Mouse (Mus musculus): ENCODE data around the gene Selenoh. TPM values are rescaled to one million over a fixed set of nuclear protein-coding genes. Genes with fewer than 3 reads are reported as not detected.

Gene Selenoh
- polyA plus RNA-seq, 1 experiment from 2014 or later, result 378 TPM

DNA sequence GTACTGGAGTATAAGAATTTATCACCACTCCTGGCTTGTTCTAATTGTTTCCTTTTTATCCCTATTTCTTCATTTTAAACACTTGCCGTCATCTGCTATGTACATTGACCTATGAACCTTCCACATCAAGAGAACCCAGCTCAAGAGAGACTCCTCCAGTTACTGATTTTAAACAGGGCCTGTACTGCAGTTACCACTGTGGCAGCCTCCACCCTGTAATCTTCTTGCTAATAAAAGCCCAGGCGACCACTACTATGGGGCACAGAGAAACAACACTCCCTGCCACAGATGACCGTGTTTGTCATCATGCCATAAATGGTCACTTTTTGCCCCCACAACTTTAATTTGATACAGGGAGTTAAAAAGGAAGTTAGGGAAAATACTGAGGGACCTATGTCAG is 43.5 kb downstream of the Selenoh start:
- Histone ChIP-seq H3K9me3 (ENCODE audit: control insufficient read depth, low read length) (no peaks in the 10 kb centered on the region), H3K36me3 (ENCODE audit: control insufficient read depth, insufficient read depth, low read length) (no peaks in the 10 kb centered on the region), H3K4me3 (ENCODE audit: low read depth, low read length) (no peak overlapping the region), H3K27me3 (ENCODE audit: control insufficient read depth, insufficient read depth, low read length) (no peaks in the 10 kb centered on the region), H3K9ac (ENCODE audit: low read length) (no peak overlapping the region), H3K27ac (ENCODE audit: low read depth, low read length) (no peak overlapping the region), H3K4me1 (ENCODE audit: control insufficient read depth, insufficient read depth, low read length) (no peaks in the 10 kb centered on the region), H3K4me2 (ENCODE audit: low read depth) (no peak overlapping the region)
- DNase-seq (ENCODE audit: low spot score), result no peak
- WGBS, result 50% methylated on average over 3 of the region's 3 CpGs
- no peak for ATAC-seq (ENCODE audit: insufficient read depth, low FRiP score, low TSS enrichment)

DNA sequence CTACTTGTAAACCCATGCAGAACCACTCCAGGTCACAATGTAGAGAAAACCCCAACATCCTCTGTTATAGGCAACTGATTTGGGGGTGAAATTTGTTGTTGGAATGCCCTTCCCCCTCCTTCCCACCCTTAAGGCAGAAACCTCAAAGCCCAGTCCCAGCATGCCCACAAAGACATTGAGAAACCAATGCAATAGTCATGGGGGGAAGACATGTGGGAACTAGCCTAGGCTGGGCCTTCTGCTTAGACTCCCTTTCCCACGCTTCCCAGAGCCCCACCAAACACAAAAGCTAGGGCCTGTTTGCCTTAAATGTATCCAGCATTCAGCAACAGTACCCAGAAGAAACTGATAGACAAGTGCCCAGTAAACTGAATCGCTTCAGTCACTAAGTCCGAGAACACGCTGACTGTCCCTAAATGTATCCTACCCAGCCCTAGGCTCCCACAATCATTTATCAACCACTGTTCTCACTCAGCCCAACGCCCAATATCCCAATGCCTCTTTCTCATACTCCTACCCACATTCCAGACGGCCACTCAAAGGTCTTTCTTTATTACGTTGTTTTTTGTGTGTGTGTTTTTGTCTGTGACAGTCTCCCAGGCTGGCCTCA is 44.1 kb downstream of the Selenoh start:
- no peak for ATAC-seq (ENCODE audit: insufficient read depth, low FRiP score, low TSS enrichment)
- WGBS, result 70% methylated on average over 7 of the region's 7 CpGs

DNA sequence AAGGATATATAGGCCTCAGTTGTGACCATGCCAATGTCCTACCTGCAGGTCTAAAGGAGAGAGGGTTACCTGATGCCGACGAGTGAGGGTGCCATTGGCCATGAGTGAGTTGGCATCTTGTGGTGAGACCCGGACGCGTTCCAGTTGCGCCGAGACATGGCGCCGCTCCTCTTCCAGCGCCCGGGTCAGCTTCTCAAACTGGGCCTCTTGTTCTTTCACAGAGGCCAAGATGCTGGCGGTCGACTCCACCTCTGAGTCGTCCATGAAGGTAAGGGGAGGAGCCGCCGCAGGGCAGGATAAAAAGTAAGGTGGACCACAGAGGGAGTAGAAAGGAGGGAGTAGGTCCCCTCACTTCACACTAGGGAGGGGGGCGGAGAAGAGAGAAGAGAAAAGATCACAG is 46.4 kb downstream of the Selenoh start:
- Histone ChIP-seq H3K4me3 (ENCODE audit: low read depth, low read length) (no peak overlapping the region), H3K36me3 (ENCODE audit: control insufficient read depth, insufficient read depth, low read length) (peaks cover 4% of the 10 kb centered on the region), H3K4me1 (ENCODE audit: control insufficient read depth, insufficient read depth, low read length) (no peaks in the 10 kb centered on the region), H3K27ac (ENCODE audit: low read depth, low read length) (no peak overlapping the region), H3K27me3 (ENCODE audit: control insufficient read depth, insufficient read depth, low read length) (no peaks in the 10 kb centered on the region), H3K9ac (ENCODE audit: low read length) (no peak overlapping the region), H3K9me3 (ENCODE audit: control insufficient read depth, low read length) (no peaks in the 10 kb centered on the region), H3K4me2 (ENCODE audit: low read depth) (no peak overlapping the region)
- DNase-seq (ENCODE audit: low spot score) (no peak), ATAC-seq (ENCODE audit: insufficient read depth, low FRiP score, low TSS enrichment) (no peak)
- 95% methylated on average over 17 of the region's 17 CpGs for WGBS

More for the DNA sequence above, 44.1 kb downstream of the Selenoh start:
- H3K4me1 ChIP-seq (ENCODE audit: control insufficient read depth, insufficient read depth, low read length), result no peaks in the 10 kb centered on the region
- H3K9ac ChIP-seq (ENCODE audit: low read length), result no peak overlapping the region
- H3K36me3 ChIP-seq (ENCODE audit: control insufficient read depth, insufficient read depth, low read length), result no peaks in the 10 kb centered on the region
- no peaks in the 10 kb centered on the region for H3K9me3 ChIP-seq (ENCODE audit: control insufficient read depth, low read length)
- DNase-seq (ENCODE audit: low spot score), result no peak
- no peak overlapping the region for H3K4me2 ChIP-seq (ENCODE audit: low read depth)
- no peak overlapping the region for H3K4me3 ChIP-seq (ENCODE audit: low read depth, low read length)
- no peak overlapping the region for H3K27ac ChIP-seq (ENCODE audit: low read depth, low read length)
- no peaks in the 10 kb centered on the region for H3K27me3 ChIP-seq (ENCODE audit: control insufficient read depth, insufficient read depth, low read length)

DNA sequence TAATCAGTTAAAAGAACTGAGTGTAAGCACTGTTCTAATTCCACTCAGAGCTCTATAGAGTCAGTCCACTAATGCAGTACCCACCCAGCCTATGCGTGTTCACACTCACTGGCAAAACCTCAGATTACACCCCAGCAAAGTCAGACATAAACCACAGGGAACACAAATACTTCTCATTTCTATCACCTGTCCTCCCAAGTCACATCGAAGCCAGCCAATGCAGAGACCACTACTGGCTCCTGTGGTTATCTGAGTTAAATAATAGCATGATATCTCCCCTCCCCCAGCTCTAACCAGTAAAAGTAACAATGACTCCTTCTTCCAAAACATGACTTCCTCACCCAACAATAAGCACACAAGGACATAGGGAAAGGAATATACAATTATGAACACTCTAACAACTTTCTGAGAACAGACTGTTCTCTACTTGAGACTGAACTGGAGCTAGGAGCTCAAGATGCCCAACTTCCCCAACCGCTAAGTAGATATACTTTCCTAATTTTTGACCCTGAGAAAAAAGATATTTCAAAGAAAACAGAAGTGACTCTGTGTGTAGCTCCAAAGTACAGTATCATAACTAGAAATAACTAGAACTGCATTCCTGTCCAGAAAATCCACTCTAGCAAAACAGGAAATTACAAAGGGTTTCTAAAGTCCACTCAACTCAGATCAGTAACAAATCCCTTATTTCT is 47.0 kb downstream of the Selenoh start:
- WGBS, result 92% methylated on average over 3 of the region's 3 CpGs
- no peak overlapping the region for H3K27ac ChIP-seq (ENCODE audit: low read depth, low read length)
- H3K4me3 ChIP-seq (ENCODE audit: low read depth, low read length), result no peak overlapping the region
- H3K36me3 ChIP-seq (ENCODE audit: control insufficient read depth, insufficient read depth, low read length), result peaks cover 4% of the 10 kb centered on the region
- H3K27me3 ChIP-seq (ENCODE audit: control insufficient read depth, insufficient read depth, low read length), result no peaks in the 10 kb centered on the region
- H3K4me1 ChIP-seq (ENCODE audit: control insufficient read depth, insufficient read depth, low read length), result no peaks in the 10 kb centered on the region
- no peak overlapping the region for H3K4me2 ChIP-seq (ENCODE audit: low read depth)
- DNase-seq (ENCODE audit: low spot score) (no peak), ATAC-seq (ENCODE audit: insufficient read depth, low FRiP score, low TSS enrichment) (no peak)
- no peaks in the 10 kb centered on the region for H3K9me3 ChIP-seq (ENCODE audit: control insufficient read depth, low read length)
- H3K9ac ChIP-seq (ENCODE audit: low read length), result no peak overlapping the region

DNA sequence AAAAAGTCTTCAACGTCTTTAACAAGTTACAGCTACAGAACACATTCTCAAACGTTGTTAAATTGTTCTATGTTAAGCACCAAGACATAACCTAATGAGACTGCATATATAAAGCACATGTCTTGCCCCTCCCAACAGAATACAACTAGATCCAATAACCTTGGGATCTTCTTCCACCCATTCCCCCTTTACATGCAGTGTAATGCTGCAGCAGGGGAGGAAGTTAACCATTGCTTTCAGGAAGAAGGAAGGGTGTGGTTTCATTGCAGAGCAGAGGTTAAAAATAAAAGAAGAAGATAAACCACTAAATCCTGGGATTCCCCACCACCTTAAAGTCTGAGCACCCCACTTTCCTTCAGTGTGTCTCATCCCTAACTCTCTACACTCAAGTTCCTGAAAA is 47.9 kb downstream of the Selenoh start:
- H3K4me1 ChIP-seq (ENCODE audit: control insufficient read depth, insufficient read depth, low read length), result no peaks in the 10 kb centered on the region
- ATAC-seq (ENCODE audit: insufficient read depth, low FRiP score, low TSS enrichment) (no peak), DNase-seq (ENCODE audit: low spot score) (no peak)
- H3K27me3 ChIP-seq (ENCODE audit: control insufficient read depth, insufficient read depth, low read length), result no peaks in the 10 kb centered on the region
- no peak overlapping the region for H3K27ac ChIP-seq (ENCODE audit: low read depth, low read length)
- H3K4me2 ChIP-seq (ENCODE audit: low read depth), result no peak overlapping the region
- no peaks in the 10 kb centered on the region for H3K9me3 ChIP-seq (ENCODE audit: control insufficient read depth, low read length)
- H3K4me3 ChIP-seq (ENCODE audit: low read depth, low read length), result no peak overlapping the region
- no peak overlapping the region for H3K9ac ChIP-seq (ENCODE audit: low read length)
- WGBS, result 90% methylated on average over 2 of the region's 2 CpGs
- peaks cover 4% of the 10 kb centered on the region for H3K36me3 ChIP-seq (ENCODE audit: control insufficient read depth, insufficient read depth, low read length)

DNA sequence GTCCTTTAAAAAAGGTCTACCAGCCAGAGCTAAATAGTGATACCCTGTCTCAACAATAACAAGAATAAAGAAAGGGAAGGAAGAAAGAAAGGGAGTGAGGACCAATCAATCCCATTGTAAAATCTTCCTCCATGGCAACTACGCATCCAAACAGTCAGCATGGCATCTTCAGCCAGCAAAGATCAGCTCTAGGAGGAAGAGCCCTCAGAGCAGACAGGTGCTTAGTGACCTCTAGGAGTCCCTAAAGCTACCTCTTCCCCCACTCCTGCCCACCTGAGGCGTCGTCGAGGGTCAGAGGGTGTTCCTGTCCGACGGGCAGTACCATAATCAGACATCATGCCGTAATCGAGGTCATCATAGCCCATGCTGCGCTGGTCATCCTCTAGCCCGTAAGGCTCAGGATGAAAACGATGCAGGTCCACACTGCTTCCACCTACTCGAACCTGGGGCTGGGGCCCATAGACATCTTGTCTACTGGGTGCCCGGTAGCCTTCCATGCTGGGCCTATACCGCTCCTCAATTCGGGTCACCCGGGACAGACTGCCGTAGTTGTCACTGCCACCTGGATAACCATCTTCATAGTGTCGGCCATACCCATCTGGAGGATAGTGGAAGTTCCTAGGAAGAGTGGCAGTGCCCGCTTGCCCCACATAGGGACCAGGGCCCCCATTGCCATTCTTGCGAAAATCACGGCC is 50.8 kb downstream of the Selenoh start:
- WGBS, result 96% methylated on average over 21 of the region's 21 CpGs
- no peak overlapping the region for H3K4me2 ChIP-seq (ENCODE audit: low read depth)
- H3K4me1 ChIP-seq (ENCODE audit: control insufficient read depth, insufficient read depth, low read length), result no peaks in the 10 kb centered on the region
- no peak overlapping the region for H3K9ac ChIP-seq (ENCODE audit: low read length)
- H3K36me3 ChIP-seq (ENCODE audit: control insufficient read depth, insufficient read depth, low read length), result peaks cover 10% of the 10 kb centered on the region
- no peak overlapping the region for H3K4me3 ChIP-seq (ENCODE audit: low read depth, low read length)
- H3K27me3 ChIP-seq (ENCODE audit: control insufficient read depth, insufficient read depth, low read length), result no peaks in the 10 kb centered on the region
- H3K9me3 ChIP-seq (ENCODE audit: control insufficient read depth, low read length), result no peaks in the 10 kb centered on the region
- no peak for DNase-seq (ENCODE audit: low spot score)
- ATAC-seq (ENCODE audit: insufficient read depth, low FRiP score, low TSS enrichment), result no peak
- no peak overlapping the region for H3K27ac ChIP-seq (ENCODE audit: low read depth, low read length)

Other genes with a start within 250 kb of the Selenoh start
- gene Calcrl, start 245.4 kb downstream of the Selenoh start, polyA plus RNA-seq (2014; fragmentation: Nextera tagmentation; extraction: Ambion mirVana), result 19.4 and 21.3 TPM in 2 replicates
- gene Tfpi, start 194.0 kb downstream of the Selenoh start, polyA plus RNA-seq (2014; fragmentation: Nextera tagmentation; extraction: Ambion mirVana), result 24.5 and 27.0 TPM in 2 replicates
- gene Ctnnd1, start 20.0 kb downstream of the Selenoh start, polyA plus RNA-seq (2014; fragmentation: Nextera tagmentation; extraction: Ambion mirVana), result 37.5 and 43.0 TPM in 2 replicates
- 0.21 and 0.27 TPM in 2 replicates for gene Btbd18, start 11.7 kb downstream of the Selenoh start, polyA plus RNA-seq (2014; fragmentation: Nextera tagmentation; extraction: Ambion mirVana)
- not detected in 2 replicates for gene Gm28635, start 7.3 kb upstream of the Selenoh start, polyA plus RNA-seq (2014; fragmentation: Nextera tagmentation; extraction: Ambion mirVana)
- gene Med19, start 7.6 kb upstream of the Selenoh start, polyA plus RNA-seq (2014; fragmentation: Nextera tagmentation; extraction: Ambion mirVana), result 59.4 and 59.6 TPM in 2 replicates
- gene Tmx2, start 8.4 kb upstream of the Selenoh start, polyA plus RNA-seq (2014; fragmentation: Nextera tagmentation; extraction: Ambion mirVana), result 180 and 189 TPM in 2 replicates
- gene Zdhhc5, start 44.4 kb upstream of the Selenoh start, polyA plus RNA-seq (2014; fragmentation: Nextera tagmentation; extraction: Ambion mirVana), result 27.4 and 27.6 TPM in 2 replicates
- gene Clp1, start 56.6 kb upstream of the Selenoh start, polyA plus RNA-seq (2014; fragmentation: Nextera tagmentation; extraction: Ambion mirVana), result 47.2 and 48.5 TPM in 2 replicates
- gene Ypel4, start 63.3 kb upstream of the Selenoh start, polyA plus RNA-seq (2014; fragmentation: Nextera tagmentation; extraction: Ambion mirVana), result 10.5 and 12.9 TPM in 2 replicates
- 4.5 and 5.1 TPM in 2 replicates for gene Gm19426, start 72.9 kb upstream of the Selenoh start, polyA plus RNA-seq (2014; fragmentation: Nextera tagmentation; extraction: Ambion mirVana)
- gene Serping1, start 104.7 kb upstream of the Selenoh start, polyA plus RNA-seq (2014; fragmentation: Nextera tagmentation; extraction: Ambion mirVana), result 30.9 and 31.9 TPM in 2 replicates
- 32.8 and 34.9 TPM in 2 replicates for gene Ube2l6, start 128.1 kb upstream of the Selenoh start, polyA plus RNA-seq (2014; fragmentation: Nextera tagmentation; extraction: Ambion mirVana)
- 0.29 TPM in 1 of 2 replicates, not detected in the other for gene Smtnl1, start 151.9 kb upstream of the Selenoh start, polyA plus RNA-seq (2014; fragmentation: Nextera tagmentation; extraction: Ambion mirVana)
- 53.3 and 56.6 TPM in 2 replicates for gene Timm10, start 156.2 kb upstream of the Selenoh start, polyA plus RNA-seq (2014; fragmentation: Nextera tagmentation; extraction: Ambion mirVana)
- gene Slc43a1, start 168.1 kb upstream of the Selenoh start, polyA plus RNA-seq (2014; fragmentation: Nextera tagmentation; extraction: Ambion mirVana), result 17.8 and 19.1 TPM in 2 replicates
- gene Rtn4rl2, start 215.9 kb upstream of the Selenoh start, polyA plus RNA-seq (2014; fragmentation: Nextera tagmentation; extraction: Ambion mirVana), result 7.2 TPM in 2 replicates